Mouse (Mus musculus) frontal cortex, adult 2 months (tissue): ENCODE data around the gene Pwwp2b. TPM values are rescaled to one million over a fixed set of nuclear protein-coding genes. Genes with fewer than 3 reads are reported as not detected.

ENCODE experiments used
- polyA plus RNA-seq: library from polyadenylated mRNA; depleted of rRNA; stranded (reverse); fragments of >200 nt; gene quantifications from 2 replicates; pipeline ENCODE4 v1.2.3, GENCODE M21; 2012; rRNA removed

The Pwwp2b gene
- polyA plus RNA-seq, 1 experiment = 11.4 TPM

Other genes starting within 250 kb of the Pwwp2b start
- gene Dpysl4, start 162.5 kb upstream of the Pwwp2b start, polyA plus RNA-seq = 60.6 and 64.0 TPM in 2 replicates
- 7.3 and 8.0 TPM in 2 replicates for gene Lrrc27, start 35.5 kb upstream of the Pwwp2b start, polyA plus RNA-seq
- gene Stk32c, start 35.2 kb upstream of the Pwwp2b start, polyA plus RNA-seq = 130 and 136 TPM in 2 replicates
- 35.4 and 38.4 TPM in 2 replicates for gene Inpp5a, start 140.6 kb downstream of the Pwwp2b start, polyA plus RNA-seq